Mouse (Mus musculus): ENCODE measurements around the gene Arhgef11.

- TF ChIP-seq CTCF (IDR thresholded peaks at IDR 0.05; ENCODE audit: control insufficient read depth, insufficient read depth, insufficient read length) (no peak), MAX (IDR thresholded peaks at IDR 0.05) (no peak), USF1 (IDR thresholded peaks at IDR 0.05; ENCODE audit: low read depth) (no peak), CEBPB (IDR thresholded peaks at IDR 0.05; ENCODE audit: low read depth) (no peak), MYOG (IDR thresholded peaks at IDR 0.05; ENCODE audit: control insufficient read depth, extremely low read depth, insufficient read length) (no peak), MYOD1 (IDR thresholded peaks at IDR 0.05; ENCODE audit: control insufficient read depth, insufficient read length, low read depth) (no peak)
Observed at GRCm38 (mm10) chr3:87761408-87762375, 144.3 kb downstream of the Arhgef11 start.
